Mouse (Mus musculus): ENCODE data around the gene Tefm. TPM values are rescaled to one million over a fixed set of nuclear protein-coding genes. Genes with fewer than 3 reads are reported as not detected.
A peak's percentile ranks its signal among the peaks of the same experiment; 100 is the strongest.

Tefm gene
- polyA plus RNA-seq, 1 experiment: 13.0 TPM

- Histone ChIP-seq H3K36me3 (ENCODE audit: control insufficient read depth, insufficient read depth) (peaks cover 4% of the 10 kb centered on the region), H3ac (ENCODE audit: control insufficient read depth, insufficient read length) (no peak overlapping the region)
- TF ChIP-seq E2F4 (IDR thresholded peaks at IDR 0.05; ENCODE audit: insufficient read depth): no peak
- no peak for TF ChIP-seq TCF3 (IDR thresholded peaks at IDR 0.05; ENCODE audit: insufficient read length, low read depth)
- TF ChIP-seq MAX (IDR thresholded peaks at IDR 0.05; ENCODE audit: low read depth): no peak
- no peak for TF ChIP-seq CEBPB (IDR thresholded peaks at IDR 0.05; ENCODE audit: insufficient read depth, poor library complexity, severe bottlenecking)
- no peak for TF ChIP-seq SRF (IDR thresholded peaks at IDR 0.05; ENCODE audit: control insufficient read depth, insufficient read length, low read depth)
- no peak for TF ChIP-seq USF1 (IDR thresholded peaks at IDR 0.05; ENCODE audit: low read depth)
- no peak for TF ChIP-seq MYOG (IDR thresholded peaks at IDR 0.05; ENCODE audit: control insufficient read depth in 1 of 3, insufficient read depth in 1 of 3, insufficient read length in 2 of 3, low read depth in 2 of 3)
- TF ChIP-seq POLR2A (IDR thresholded peaks at IDR 0.05; ENCODE audit: insufficient read length, low read depth): no peak
- no peak for TF ChIP-seq REST (IDR thresholded peaks at IDR 0.05; ENCODE audit: insufficient read depth, insufficient read length)
- no peak for TF ChIP-seq MYOD1 (IDR thresholded peaks at IDR 0.05; ENCODE audit: control insufficient read depth in 1 of 3, insufficient read length in 2 of 3, low read depth in 2 of 3)
- TF ChIP-seq TCF12 (IDR thresholded peaks at IDR 0.05; ENCODE audit: insufficient read depth, poor library complexity, severe bottlenecking): no peak
- TF ChIP-seq POLR2AphosphoS2 (IDR thresholded peaks at IDR 0.05; ENCODE audit: insufficient read length, low read depth): no peak
These were observed 37.6 kb downstream of the Tefm start for GRCm38 (mm10) chr11:80104407-80104806.

DNA sequence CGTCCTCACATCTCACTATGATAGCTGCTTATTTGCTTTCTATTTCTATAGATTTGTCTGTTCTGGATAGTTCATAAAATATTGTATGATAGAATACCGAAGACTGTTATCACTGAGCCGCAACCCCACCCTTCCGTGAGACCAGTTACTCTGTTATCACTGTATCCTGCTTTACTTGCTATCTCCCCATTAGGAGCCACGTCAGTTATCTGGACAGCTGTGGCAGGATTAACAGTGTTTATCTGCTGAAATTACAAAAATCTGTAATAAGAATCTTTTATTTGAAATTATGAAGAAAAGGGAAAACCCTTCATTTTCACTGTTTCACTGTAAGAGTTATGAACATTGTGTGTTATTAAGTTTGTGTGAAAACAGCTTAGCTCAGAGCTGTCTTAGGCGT is 40.7 kb downstream of the Tefm start:
- H3K79me2 ChIP-seq (ENCODE audit: control insufficient read depth, insufficient read depth): no peaks in the 10 kb centered on the region
- no peaks in the 10 kb centered on the region for H3K27me3 ChIP-seq (ENCODE audit: control insufficient read depth, insufficient read depth, insufficient read length)
- H3K4me2 ChIP-seq (ENCODE audit: low read depth): no peak overlapping the region
- no peak for TF ChIP-seq POLR2A (IDR thresholded peaks at IDR 0.05; ENCODE audit: insufficient read length, low read depth)
- TF ChIP-seq CEBPB (IDR thresholded peaks at IDR 0.05; ENCODE audit: insufficient read depth, poor library complexity, severe bottlenecking): no peak
- TF ChIP-seq SRF (IDR thresholded peaks at IDR 0.05; ENCODE audit: control insufficient read depth, insufficient read length, low read depth): no peak
- no peak overlapping the region for H3K4me3 ChIP-seq
- peaks cover 4% of the 10 kb centered on the region for H3K36me3 ChIP-seq (ENCODE audit: control insufficient read depth, insufficient read depth)
- H3ac ChIP-seq (ENCODE audit: control insufficient read depth, insufficient read length): no peak overlapping the region

More at GRCm38 (mm10) chr11:80104407-80104806, 37.6 kb downstream of the Tefm start:
- Histone ChIP-seq H3K27me3 (ENCODE audit: control insufficient read depth, insufficient read depth, insufficient read length) (no peaks in the 10 kb centered on the region), H3K4me3 (no peak overlapping the region), H3K79me2 (ENCODE audit: control insufficient read depth, insufficient read depth) (no peaks in the 10 kb centered on the region), H3K4me2 (ENCODE audit: low read depth) (no peak overlapping the region)

- H3K4me3 ChIP-seq: no peak overlapping the region
- H3K27me3 ChIP-seq (ENCODE audit: control insufficient read depth, insufficient read depth, insufficient read length): no peaks in the 10 kb centered on the region
- peaks cover 4% of the 10 kb centered on the region for H3K36me3 ChIP-seq (ENCODE audit: control insufficient read depth, insufficient read depth)
- no peak overlapping the region for H3ac ChIP-seq (ENCODE audit: control insufficient read depth, insufficient read length)
- H3K4me2 ChIP-seq (ENCODE audit: low read depth): no peak overlapping the region
- TF ChIP-seq CEBPB (IDR thresholded peaks at IDR 0.05; ENCODE audit: insufficient read depth, poor library complexity, severe bottlenecking) (no peak), REST (IDR thresholded peaks at IDR 0.05; ENCODE audit: insufficient read depth, insufficient read length) (no peak), POLR2A (IDR thresholded peaks at IDR 0.05; ENCODE audit: insufficient read length, low read depth) (no peak), E2F4 (IDR thresholded peaks at IDR 0.05; ENCODE audit: insufficient read depth) (no peak), SRF (IDR thresholded peaks at IDR 0.05; ENCODE audit: control insufficient read depth, insufficient read length, low read depth) (no peak)
- H3K79me2 ChIP-seq (ENCODE audit: control insufficient read depth, insufficient read depth): no peaks in the 10 kb centered on the region
These were observed 43.4 kb downstream of the Tefm start for GRCm38 (mm10) chr11:80098444-80099056.

DNA sequence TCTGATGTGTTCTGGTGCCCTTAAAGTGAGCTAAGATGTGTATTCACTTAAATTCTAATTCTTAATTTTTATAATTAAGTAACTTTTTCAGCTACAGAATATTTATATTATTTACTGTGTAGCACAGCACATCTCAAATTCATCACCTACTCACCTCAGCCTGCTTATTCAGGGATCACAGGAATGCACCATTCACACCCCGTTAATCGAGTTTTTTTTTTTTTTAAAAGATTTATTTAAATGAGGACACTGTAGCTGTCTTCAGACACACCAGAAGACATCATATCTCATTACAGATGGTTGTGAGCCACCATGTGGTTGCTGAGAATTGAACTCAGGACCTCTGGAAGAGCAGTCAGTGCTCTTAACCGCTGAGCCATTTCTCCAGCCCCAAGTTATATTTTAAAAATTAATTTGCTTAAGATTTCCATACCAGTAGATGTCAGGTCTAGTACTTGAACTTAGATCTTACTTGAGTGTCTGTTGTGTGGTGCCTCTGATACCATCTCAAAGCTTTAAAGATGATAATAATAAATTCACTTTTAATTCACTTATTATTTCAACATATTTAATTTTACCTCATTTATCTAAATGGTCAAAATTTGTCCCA is 51.3 kb downstream of the Tefm start:
- Histone ChIP-seq H3K36me3 (ENCODE audit: control insufficient read depth, insufficient read depth) (no peaks in the 10 kb centered on the region), H3K79me2 (ENCODE audit: control insufficient read depth, insufficient read depth) (peaks cover 32% of the 10 kb centered on the region), H3K27me3 (ENCODE audit: control insufficient read depth, insufficient read depth, insufficient read length) (no peaks in the 10 kb centered on the region), H3K4me2 (ENCODE audit: low read depth) (peak overlapping the region; percentile 88), H3ac (ENCODE audit: control insufficient read depth, insufficient read length) (no peak overlapping the region), H3K4me3 (peak overlapping the region; percentile 67)
- TF ChIP-seq MYOG (IDR thresholded peaks at IDR 0.05; ENCODE audit: control insufficient read depth in 1 of 3, insufficient read depth in 1 of 3, insufficient read length in 2 of 3, low read depth in 2 of 3): no peak
- no peak for TF ChIP-seq REST (IDR thresholded peaks at IDR 0.05; ENCODE audit: insufficient read depth, insufficient read length)
- no peak for TF ChIP-seq USF1 (IDR thresholded peaks at IDR 0.05; ENCODE audit: low read depth)
- no peak for TF ChIP-seq SRF (IDR thresholded peaks at IDR 0.05; ENCODE audit: control insufficient read depth, insufficient read length, low read depth)
- TF ChIP-seq MYOD1 (IDR thresholded peaks at IDR 0.05; ENCODE audit: control insufficient read depth in 1 of 3, insufficient read length in 2 of 3, low read depth in 2 of 3): no peak
- TF ChIP-seq TCF12 (IDR thresholded peaks at IDR 0.05; ENCODE audit: insufficient read depth, poor library complexity, severe bottlenecking): no peak
- no peak for TF ChIP-seq CEBPB (IDR thresholded peaks at IDR 0.05; ENCODE audit: insufficient read depth, poor library complexity, severe bottlenecking)
- no peak for TF ChIP-seq E2F4 (IDR thresholded peaks at IDR 0.05; ENCODE audit: insufficient read depth)

- H3K36me3 ChIP-seq (ENCODE audit: control insufficient read depth, insufficient read depth): no peaks in the 10 kb centered on the region
- no peaks in the 10 kb centered on the region for H3K27me3 ChIP-seq (ENCODE audit: control insufficient read depth, insufficient read depth, insufficient read length)
- TF ChIP-seq E2F4 (IDR thresholded peaks at IDR 0.05; ENCODE audit: insufficient read depth): no peak
- TF ChIP-seq USF1 (IDR thresholded peaks at IDR 0.05; ENCODE audit: low read depth): no peak
- TF ChIP-seq POLR2A (IDR thresholded peaks at IDR 0.05; ENCODE audit: insufficient read length, low read depth): no peak
- no peak for TF ChIP-seq REST (IDR thresholded peaks at IDR 0.05; ENCODE audit: insufficient read depth, insufficient read length)
- TF ChIP-seq SRF (IDR thresholded peaks at IDR 0.05; ENCODE audit: control insufficient read depth, insufficient read length, low read depth): no peak
- TF ChIP-seq TCF12 (IDR thresholded peaks at IDR 0.05; ENCODE audit: insufficient read depth, poor library complexity, severe bottlenecking): no peak
- no peak for TF ChIP-seq MYOG (IDR thresholded peaks at IDR 0.05; ENCODE audit: control insufficient read depth in 1 of 3, insufficient read depth in 1 of 3, insufficient read length in 2 of 3, low read depth in 2 of 3)
- TF ChIP-seq TCF3 (IDR thresholded peaks at IDR 0.05; ENCODE audit: insufficient read length, low read depth): no peak
- TF ChIP-seq POLR2AphosphoS2 (IDR thresholded peaks at IDR 0.05; ENCODE audit: insufficient read length, low read depth): no peak
- no peak for TF ChIP-seq MAX (IDR thresholded peaks at IDR 0.05; ENCODE audit: low read depth)
- no peak for TF ChIP-seq CEBPB (IDR thresholded peaks at IDR 0.05; ENCODE audit: insufficient read depth, poor library complexity, severe bottlenecking)
- no peak for TF ChIP-seq MYOD1 (IDR thresholded peaks at IDR 0.05; ENCODE audit: control insufficient read depth in 1 of 3, insufficient read length in 2 of 3, low read depth in 2 of 3)
- peak overlapping the region; percentile 67 for H3K4me3 ChIP-seq
- peak overlapping the region; percentile 88 for H3K4me2 ChIP-seq (ENCODE audit: low read depth)
- H3ac ChIP-seq (ENCODE audit: control insufficient read depth, insufficient read length): peak overlapping the region; percentile 7
- peaks cover 32% of the 10 kb centered on the region for H3K79me2 ChIP-seq (ENCODE audit: control insufficient read depth, insufficient read depth)
These were observed 52.2 kb downstream of the Tefm start for GRCm38 (mm10) chr11:80089817-80090214.

All from myocyte (in vitro differentiated cells).